Mouse (Mus musculus): ENCODE results near the gene Akap6. TPM values are rescaled to one million over a fixed set of nuclear protein-coding genes. Genes with fewer than 3 reads are reported as not detected.

Akap6 gene
- polyA plus RNA-seq, 1 experiment from 2014 or later, result 0.11 TPM

DNA sequence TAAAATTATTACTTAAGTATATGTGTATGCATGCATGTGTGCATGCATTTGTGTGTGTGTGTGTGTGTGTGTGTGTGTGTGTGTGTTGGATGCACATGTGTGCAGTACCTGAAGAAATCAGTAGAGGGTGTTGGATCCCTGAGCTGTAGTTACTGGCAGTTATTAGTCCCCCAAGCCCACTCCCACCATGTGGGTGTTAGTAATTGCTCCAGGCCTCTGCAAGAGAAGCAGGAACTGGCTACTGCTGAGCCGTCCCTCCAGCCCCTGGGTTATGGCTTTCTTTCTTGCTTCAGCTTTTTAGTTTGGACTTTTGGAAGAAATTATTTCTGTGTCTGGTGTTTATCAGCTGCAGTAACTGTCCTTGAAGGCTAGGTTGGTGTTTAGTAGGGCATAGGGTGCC is 156.9 kb downstream of the Akap6 start:
- no peak overlapping the region for H3K9ac ChIP-seq (ENCODE audit: low read depth, low read length)
- no peaks in the 10 kb centered on the region for H3K9me3 ChIP-seq (replicated peaks; ENCODE audit: low read length)
- 75% methylated on average over 1 of the region's 1 CpGs for WGBS
- no peak overlapping the region for H3K27ac ChIP-seq
- no peak for TF ChIP-seq CTCF (IDR thresholded peaks at IDR 0.05; ENCODE audit: low read depth)
- no peak overlapping the region for H3K4me2 ChIP-seq (ENCODE audit: low read length)
- H3K27me3 ChIP-seq (ENCODE audit: insufficient read depth, low read length), result no peaks in the 10 kb centered on the region
- ATAC-seq (replicated peaks; ENCODE audit: low FRiP score, low read depth) (no peak), DNase-seq (ENCODE audit: low spot score) (no peak)
- no peaks in the 10 kb centered on the region for H3K4me1 ChIP-seq (replicated peaks; ENCODE audit: insufficient read depth, low read length)
- H3K36me3 ChIP-seq (ENCODE audit: insufficient read depth, low read length), result no peaks in the 10 kb centered on the region
- no peak overlapping the region for H3K4me3 ChIP-seq (replicated peaks; ENCODE audit: low read depth, low read length)

DNA sequence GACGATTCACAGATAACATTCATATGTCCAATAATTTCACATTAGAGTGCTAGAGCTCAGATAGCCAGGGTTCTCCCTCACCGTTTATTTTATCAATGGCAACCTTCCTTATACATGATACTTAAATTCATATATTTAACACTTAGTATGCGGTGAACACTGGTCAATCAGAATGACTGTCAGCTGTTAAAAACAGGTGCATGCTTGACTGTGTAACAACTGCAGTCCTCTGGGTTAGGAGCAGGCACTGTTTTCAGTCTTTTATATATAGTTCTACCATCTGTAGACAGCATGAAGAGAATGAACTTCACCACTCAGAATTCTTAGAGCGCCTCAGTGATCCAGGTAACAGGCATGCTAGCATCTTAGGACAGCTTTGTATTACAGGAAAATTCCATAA is 158.1 kb downstream of the Akap6 start:
- ATAC-seq (replicated peaks; ENCODE audit: low FRiP score, low read depth), result no peak
- no peaks in the 10 kb centered on the region for H3K4me1 ChIP-seq (replicated peaks; ENCODE audit: insufficient read depth, low read length)
- H3K4me3 ChIP-seq (replicated peaks; ENCODE audit: low read depth, low read length), result no peak overlapping the region
- no peaks in the 10 kb centered on the region for H3K9me3 ChIP-seq (replicated peaks; ENCODE audit: low read length)
- H3K9ac ChIP-seq (ENCODE audit: low read depth, low read length), result no peak overlapping the region
- no peaks in the 10 kb centered on the region for H3K27me3 ChIP-seq (ENCODE audit: insufficient read depth, low read length)
- no peak overlapping the region for H3K27ac ChIP-seq
- WGBS, result 93% methylated on average over 4 of the region's 4 CpGs
- no peak for DNase-seq (ENCODE audit: low spot score)
- H3K36me3 ChIP-seq (ENCODE audit: insufficient read depth, low read length), result no peaks in the 10 kb centered on the region
- no peak overlapping the region for H3K4me2 ChIP-seq (ENCODE audit: low read length)
- no peak for TF ChIP-seq CTCF (IDR thresholded peaks at IDR 0.05; ENCODE audit: low read depth)

DNA sequence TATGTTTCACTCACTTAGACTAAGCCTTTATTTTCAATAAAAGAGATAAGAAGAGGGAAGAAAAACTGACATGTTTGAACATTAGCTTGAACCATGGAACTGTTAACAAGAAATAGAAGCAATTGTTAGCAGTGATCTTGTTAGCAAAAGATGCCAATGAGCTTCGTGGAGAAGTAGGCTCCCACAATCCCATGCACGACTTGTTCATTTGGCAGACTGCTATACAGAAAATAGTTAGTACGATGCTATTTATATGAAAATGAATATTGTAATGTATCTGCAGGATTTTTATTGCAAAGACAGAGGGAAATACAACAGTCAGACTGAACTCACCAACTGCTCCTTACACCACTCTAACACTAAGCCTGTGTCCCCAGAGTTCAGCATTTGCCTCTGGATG is 162.7 kb downstream of the Akap6 start:
- Histone ChIP-seq H3K4me3 (replicated peaks; ENCODE audit: low read depth, low read length) (no peak overlapping the region), H3K27me3 (ENCODE audit: insufficient read depth, low read length) (no peaks in the 10 kb centered on the region), H3K9me3 (replicated peaks; ENCODE audit: low read length) (no peaks in the 10 kb centered on the region; the same call in 1 of the 2 replicates), H3K4me2 (ENCODE audit: low read length) (no peak overlapping the region), H3K9ac (ENCODE audit: low read depth, low read length) (no peak overlapping the region), H3K4me1 (replicated peaks; ENCODE audit: insufficient read depth, low read length) (no peaks in the 10 kb centered on the region), H3K27ac (no peak overlapping the region), H3K36me3 (ENCODE audit: insufficient read depth, low read length) (no peaks in the 10 kb centered on the region)
- WGBS, result 90% methylated on average over 3 of the region's 3 CpGs
- TF ChIP-seq CTCF (IDR thresholded peaks at IDR 0.05; ENCODE audit: low read depth), result no peak
- ATAC-seq (replicated peaks; ENCODE audit: low FRiP score, low read depth) (no peak), DNase-seq (ENCODE audit: low spot score) (no peak)

DNA sequence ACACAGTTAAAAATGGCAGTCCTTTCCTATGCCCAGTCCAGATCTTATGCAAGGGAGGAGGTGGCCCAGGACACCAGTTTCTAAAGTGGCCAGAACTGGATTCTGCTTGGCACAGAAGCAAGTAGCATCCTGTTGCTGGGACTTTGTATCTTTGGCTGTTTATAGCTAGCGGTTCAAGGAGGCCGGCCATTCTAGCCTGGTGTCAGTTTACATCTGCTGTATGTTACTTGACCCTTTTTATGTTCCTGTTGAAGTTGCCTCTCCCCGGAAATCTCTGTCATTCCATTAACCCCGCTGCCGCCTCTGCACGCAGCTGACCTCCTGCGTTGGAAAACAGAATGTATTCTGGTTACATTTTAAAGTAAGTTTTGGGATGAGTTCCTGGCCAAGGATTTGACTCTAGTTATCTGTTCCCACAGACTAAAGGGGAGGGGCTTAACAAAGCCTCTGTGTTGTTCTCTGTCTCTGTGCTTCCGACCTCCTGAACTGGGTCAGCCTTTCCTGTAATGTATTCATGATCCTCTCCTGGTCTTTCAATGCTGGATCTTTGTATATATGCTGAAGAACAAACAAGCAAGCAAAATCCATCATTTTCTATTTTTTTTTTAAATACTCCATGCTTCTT is 168.9 kb downstream of the Akap6 start:
- Histone ChIP-seq H3K4me2 (ENCODE audit: low read length) (peak overlapping the region; percentile 21; the same call in 1 of the 2 replicates), H3K36me3 (ENCODE audit: insufficient read depth, low read length) (no peaks in the 10 kb centered on the region), H3K27ac (peak overlapping the region; percentile 65), H3K4me3 (replicated peaks; ENCODE audit: low read depth, low read length) (no peak overlapping the region), H3K27me3 (ENCODE audit: insufficient read depth, low read length) (no peaks in the 10 kb centered on the region), H3K9ac (ENCODE audit: low read depth, low read length) (no peak overlapping the region), H3K9me3 (replicated peaks; ENCODE audit: low read length) (no peaks in the 10 kb centered on the region; the same call in 1 of the 2 replicates), H3K4me1 (replicated peaks; ENCODE audit: insufficient read depth, low read length) (no peaks in the 10 kb centered on the region)
- peak; percentile 83 for ATAC-seq (replicated peaks; ENCODE audit: low FRiP score, low read depth)
- DNase-seq (ENCODE audit: low spot score), result peak; percentile 92
- 3% methylated on average over 8 of the region's 8 CpGs for WGBS
- TF ChIP-seq CTCF (IDR thresholded peaks at IDR 0.05; ENCODE audit: low read depth), result no peak

DNA sequence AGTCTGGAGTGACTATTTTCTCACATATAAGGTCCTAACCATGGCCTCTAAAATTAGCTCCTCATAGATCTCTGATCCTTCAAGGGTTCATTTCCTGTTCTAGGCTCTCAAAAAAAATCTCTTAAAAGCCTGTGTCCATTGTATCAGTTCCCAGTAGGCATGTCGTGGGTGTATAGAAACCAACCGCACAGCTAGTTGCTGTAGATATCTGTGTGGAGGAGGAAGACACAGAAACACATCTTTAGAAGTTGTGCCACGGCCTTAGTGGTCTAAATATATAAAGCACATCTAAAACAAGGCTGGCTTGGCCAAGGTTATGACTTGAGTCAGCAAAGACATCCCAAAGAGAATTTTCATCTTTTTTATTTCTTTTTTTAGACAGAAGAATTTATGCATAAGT is 172.4 kb downstream of the Akap6 start:
- 68% methylated on average over 3 of the region's 3 CpGs for WGBS
- no peaks in the 10 kb centered on the region for H3K36me3 ChIP-seq (ENCODE audit: insufficient read depth, low read length)
- ATAC-seq (replicated peaks; ENCODE audit: low FRiP score, low read depth) (no peak), DNase-seq (ENCODE audit: low spot score) (no peak)
- no peaks in the 10 kb centered on the region for H3K27me3 ChIP-seq (ENCODE audit: insufficient read depth, low read length)
- no peak for TF ChIP-seq CTCF (IDR thresholded peaks at IDR 0.05; ENCODE audit: low read depth)
- no peak overlapping the region for H3K27ac ChIP-seq
- H3K9me3 ChIP-seq (replicated peaks; ENCODE audit: low read length), result no peaks in the 10 kb centered on the region
- H3K4me3 ChIP-seq (replicated peaks; ENCODE audit: low read depth, low read length), result no peak overlapping the region
- H3K4me1 ChIP-seq (replicated peaks; ENCODE audit: insufficient read depth, low read length), result no peaks in the 10 kb centered on the region
- H3K9ac ChIP-seq (ENCODE audit: low read depth, low read length), result no peak overlapping the region
- no peak overlapping the region for H3K4me2 ChIP-seq (ENCODE audit: low read length)

DNA sequence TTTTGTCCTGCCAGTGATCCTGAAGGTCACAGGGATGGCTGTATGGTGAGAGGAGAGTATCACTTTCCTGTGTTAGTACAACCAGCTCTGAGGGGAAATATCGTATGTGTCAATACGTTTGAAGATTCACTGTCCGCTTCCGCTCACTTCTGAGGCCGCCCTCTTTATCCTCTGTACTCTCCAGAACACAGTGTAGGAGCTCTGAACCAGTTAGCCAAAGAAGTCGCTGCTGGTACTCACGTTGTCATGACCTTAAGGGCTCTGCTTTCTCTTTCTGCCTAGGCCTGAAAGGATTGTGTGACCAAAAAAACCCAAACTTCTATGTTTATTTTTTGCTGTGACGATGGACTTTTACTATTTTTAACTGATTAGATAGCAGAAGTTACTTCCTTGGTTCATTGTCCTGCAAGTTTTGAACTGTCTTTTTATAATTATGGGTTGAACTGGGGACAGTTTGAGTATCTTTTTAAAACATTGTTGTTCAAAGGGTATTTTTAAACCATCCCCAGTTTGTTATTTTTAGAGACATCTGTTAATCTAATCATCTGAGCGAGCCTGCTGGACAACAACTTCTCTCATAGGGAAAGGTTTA is 175.2 kb downstream of the Akap6 start:
- Histone ChIP-seq H3K27me3 (ENCODE audit: insufficient read depth, low read length) (no peaks in the 10 kb centered on the region), H3K27ac (no peak overlapping the region), H3K4me2 (ENCODE audit: low read length) (no peak overlapping the region), H3K9ac (ENCODE audit: low read depth, low read length) (no peak overlapping the region), H3K4me1 (replicated peaks; ENCODE audit: insufficient read depth, low read length) (no peaks in the 10 kb centered on the region), H3K4me3 (replicated peaks; ENCODE audit: low read depth, low read length) (no peak overlapping the region), H3K36me3 (ENCODE audit: insufficient read depth, low read length) (no peaks in the 10 kb centered on the region), H3K9me3 (replicated peaks; ENCODE audit: low read length) (no peaks in the 10 kb centered on the region)
- no peak for ATAC-seq (replicated peaks; ENCODE audit: low FRiP score, low read depth)
- 50% methylated on average over 9 of the region's 9 CpGs for WGBS
- no peak for TF ChIP-seq CTCF (IDR thresholded peaks at IDR 0.05; ENCODE audit: low read depth)
- peak; percentile 41 for DNase-seq (ENCODE audit: low spot score)
